Mouse (Mus musculus) CH12.LX (cell line): ENCODE data around the gene Pbx3. TPM values are rescaled to one million over a fixed set of nuclear protein-coding genes. Genes with fewer than 3 reads are reported as not detected.

Experiments used
- DNase-seq: peaks from one replicate; pipeline ENCODE4 v3.0.0-alpha.2; 2013; ENCODE audit errors: extremely low read depth
- H3K27ac ChIP-seq: 2 replicates; pipeline ENCODE4 v1.5.1; 2012; ENCODE audit warnings: low read depth, mild to moderate bottlenecking, control low read depth, moderate library complexity; ENCODE audit not compliant: insufficient read depth
- H3K27me3 ChIP-seq: replicated peaks from 2 replicates; pipeline ENCODE3; 2012; ENCODE audit warnings: inconsistent platforms
- H3K36me3 ChIP-seq, 2 experiments: replicated peaks in 1 of 2; 2 replicates each; pipeline versions ENCODE3 to v1.6.1; 2012; ENCODE audit warnings: inconsistent platforms in 1 of 2, low read length in 1 of 2, mild to moderate bottlenecking in 1 of 2, mixed read lengths in 1 of 2, moderate library complexity in 1 of 2; ENCODE audit not compliant: control insufficient read depth in 1 of 2, insufficient read depth in 1 of 2
- H3K4me1 ChIP-seq, 2 experiments: 2 replicates each; pipeline ENCODE4 v1.6.1; 2012; ENCODE audit warnings: inconsistent platforms in 1 of 2, moderate library complexity in 1 of 2; ENCODE audit not compliant: insufficient read depth in 2 of 2, control insufficient read depth in 1 of 2
- H3K4me2 ChIP-seq: 2 replicates; pipeline ENCODE4 v1.6.1; 2012; ENCODE audit warnings: low read depth, mild to moderate bottlenecking, control low read depth; ENCODE audit not compliant: poor library complexity, insufficient read depth, severe bottlenecking
- H3K4me3 ChIP-seq, 3 experiments: fragments of 150-350 bp in 1 of 3; sonication (generic) in 1 of 3; replicated peaks in 1 of 3; 2 replicates each; pipeline versions ENCODE3 to v1.5.1; 2011 to 2012; ENCODE audit warnings: low read depth in 2 of 3, low read length in 2 of 3, mild to moderate bottlenecking in 2 of 3, moderate library complexity in 2 of 3, control low read depth in 1 of 3, improper control_type of control experiment in 1 of 3, inconsistent platforms in 1 of 3, mixed read lengths in 1 of 3; ENCODE audit not compliant: poor library complexity in 1 of 3
- H3K79me2 ChIP-seq: replicated peaks from 2 replicates; pipeline ENCODE4 v1.6.1; 2012; ENCODE audit warnings: mild to moderate bottlenecking, moderate library complexity; ENCODE audit not compliant: control insufficient read depth, poor library complexity, insufficient read depth, severe bottlenecking; ENCODE audit errors: extremely low read depth
- H3K9ac ChIP-seq: 2 replicates; pipeline ENCODE4 v1.6.1; 2012; ENCODE audit warnings: low read depth, mild to moderate bottlenecking, control low read depth, moderate library complexity; ENCODE audit not compliant: insufficient read depth
- H3K9me3 ChIP-seq: replicated peaks from 2 replicates; pipeline ENCODE3; 2012; ENCODE audit warnings: low read length, inconsistent platforms, mixed read lengths
- CHD1 ChIP-seq: IDR thresholded peaks from 2 replicates; pipeline ENCODE4 v1.6.1; 2012; ENCODE audit warnings: low read depth, low read length, improper control_type of control experiment, inconsistent platforms
- E2F4 ChIP-seq: IDR thresholded peaks from 2 replicates; pipeline ENCODE4 v1.6.1; 2011; ENCODE audit warnings: low read depth, low read length, improper control_type of control experiment; ENCODE audit not compliant: insufficient replicate concordance
- EP300 ChIP-seq: IDR thresholded peaks from 2 replicates; pipeline ENCODE4 v1.6.1; 2011; ENCODE audit warnings: low read length, improper control_type of control experiment
- IRF4 ChIP-seq: IDR thresholded peaks from 2 replicates; pipeline ENCODE4 v1.6.1; 2014; ENCODE audit warnings: low read depth, mild to moderate bottlenecking, inconsistent platforms, low read length, improper control_type of control experiment
- MEF2A ChIP-seq: IDR thresholded peaks from 2 replicates; pipeline ENCODE4 v1.6.1; 2014; ENCODE audit warnings: low read depth, mild to moderate bottlenecking, inconsistent platforms, low read length, improper control_type of control experiment, borderline replicate concordance
- MYC ChIP-seq: IDR thresholded peaks from 2 replicates; pipeline ENCODE4 v1.6.1; 2011; ENCODE audit warnings: low read depth, mild to moderate bottlenecking, improper control_type of control experiment, low read length
- RAD21 ChIP-seq: IDR thresholded peaks from 2 replicates; pipeline ENCODE4 v1.6.1; 2011; ENCODE audit warnings: low read depth, mild to moderate bottlenecking, low read length, improper control_type of control experiment, moderate library complexity
- RCOR1 ChIP-seq: conservative IDR thresholded peaks from 2 replicates; pipeline ENCODE4 v1.6.1; 2012; ENCODE audit warnings: low read depth, mild to moderate bottlenecking, inconsistent platforms, low read length, improper control_type of control experiment
- SIN3A ChIP-seq: IDR thresholded peaks from 2 replicates; pipeline ENCODE4 v1.6.1; 2012; ENCODE audit warnings: low read length, improper control_type of control experiment, inconsistent platforms
- SMC3 ChIP-seq: IDR thresholded peaks from 2 replicates; pipeline ENCODE4 v1.6.1; 2011; ENCODE audit warnings: low read depth, low read length, improper control_type of control experiment
- USF1 ChIP-seq: IDR thresholded peaks from 2 replicates; pipeline ENCODE4 v1.6.1; 2014; ENCODE audit warnings: low read depth, mild to moderate bottlenecking, inconsistent platforms, low read length, improper control_type of control experiment
- ZC3H11A ChIP-seq: IDR thresholded peaks from 2 replicates; pipeline ENCODE4 v1.6.1; 2012; ENCODE audit warnings: low read depth, mild to moderate bottlenecking, inconsistent platforms, low read length, improper control_type of control experiment
- dilution Hi-C: fragments of 300-500 bp; cut with MboI; formaldehyde crosslinking; loops from 2 replicates; pipeline ENCODE4 v1.14.3; 2020; ENCODE audit warnings: low sequenced_read_pairs; ENCODE audit not compliant: extremely low pct_unique_long_range_greater_than_20kb, extremely low pct_ligation_motif_present
- in situ Hi-C: fragments of 300-500 bp; cut with MboI; formaldehyde crosslinking; loops from 3 replicates; pipeline ENCODE4 v1.14.3; 2019; ENCODE audit warnings: low sequenced_read_pairs, low pct_ligation_motif_present, low pct_unique_long_range_greater_than_20kb, mixed read lengths
- polyA plus RNA-seq: library from polyadenylated mRNA; unstranded; fragments of >175 nt; gene quantifications from 2 replicates; pipeline ENCODE4 v1.2.1, GENCODE M21; 2012; ENCODE audit warnings: low read depth; ENCODE audit not compliant: insufficient read length
- total RNA-seq, 2 experiments: library from RNA; depleted of rRNA; stranded (reverse); fragments of 300-350 nt in 1 of 2; fragments of >200 nt in 1 of 2; gene quantifications; 2 replicates each; pipeline ENCODE4 v1.2.3; 2012 to 2014

The Pbx3 gene
- total and polyA plus RNA-seq, 3 experiments, result 3.8 to 8.1 (median 5.9) TPM

DNA sequence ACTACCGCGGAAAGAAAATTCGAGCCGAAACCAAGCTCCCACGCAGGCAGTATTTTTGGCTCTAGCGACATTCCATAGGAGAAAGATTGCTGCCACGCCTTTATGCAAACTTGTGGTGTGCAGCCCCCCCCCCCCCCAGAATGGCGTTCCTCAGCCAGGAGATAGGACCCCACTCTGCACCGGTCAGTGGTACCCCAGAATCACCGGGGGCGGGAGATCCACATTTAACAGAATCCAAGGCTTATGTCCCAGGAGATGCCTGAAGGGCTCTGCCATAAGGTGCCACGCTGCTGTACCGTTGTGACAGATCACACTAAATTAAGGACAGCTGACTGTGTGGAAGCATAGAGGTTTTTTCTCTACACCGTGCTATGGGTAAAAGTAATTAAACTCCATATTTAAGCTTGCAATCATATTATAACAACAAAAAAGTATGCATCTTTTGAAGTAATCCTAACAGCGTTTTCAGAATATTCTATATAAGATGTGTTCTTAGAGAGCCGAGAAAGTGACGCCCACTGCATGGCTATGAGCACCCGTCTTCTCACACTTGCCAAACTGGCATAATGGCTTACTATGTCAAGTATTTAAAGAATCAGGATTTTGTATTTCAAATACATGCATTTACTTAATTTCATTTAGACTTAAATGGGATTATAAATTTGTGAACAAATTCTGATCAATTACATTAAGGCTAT, 122.8 kb downstream of the Pbx3 start:
- Histone ChIP-seq H3K79me2 (no peaks in the 10 kb centered on the region), H3K4me1 (no peaks in the 10 kb centered on the region), H3K27ac (no peak overlapping the region), H3K4me3 (peak overlapping the region in 1 of 3 experiments; percentile 36), H3K27me3 (no peaks in the 10 kb centered on the region), H3K9me3 (no peaks in the 10 kb centered on the region)
- DNase-seq, result no peak
- in situ Hi-C loops, result no loop called here
- TF ChIP-seq MYC (no peak), ZC3H11A (no peak), USF1 (no peak), CHD1 (no peak), IRF4 (no peak), SIN3A (no peak), MEF2A (no peak), RAD21 (no peak), RCOR1 (no peak)
- TF ChIP-seq, all 38 proteins: peak for 0
- H3K9ac ChIP-seq, result no peak overlapping the region
- H3K36me3 ChIP-seq, result no peaks in the 10 kb centered on the region
- dilution Hi-C loops, result no loop called here
- peak overlapping the region; percentile 98 for H3K4me2 ChIP-seq

DNA sequence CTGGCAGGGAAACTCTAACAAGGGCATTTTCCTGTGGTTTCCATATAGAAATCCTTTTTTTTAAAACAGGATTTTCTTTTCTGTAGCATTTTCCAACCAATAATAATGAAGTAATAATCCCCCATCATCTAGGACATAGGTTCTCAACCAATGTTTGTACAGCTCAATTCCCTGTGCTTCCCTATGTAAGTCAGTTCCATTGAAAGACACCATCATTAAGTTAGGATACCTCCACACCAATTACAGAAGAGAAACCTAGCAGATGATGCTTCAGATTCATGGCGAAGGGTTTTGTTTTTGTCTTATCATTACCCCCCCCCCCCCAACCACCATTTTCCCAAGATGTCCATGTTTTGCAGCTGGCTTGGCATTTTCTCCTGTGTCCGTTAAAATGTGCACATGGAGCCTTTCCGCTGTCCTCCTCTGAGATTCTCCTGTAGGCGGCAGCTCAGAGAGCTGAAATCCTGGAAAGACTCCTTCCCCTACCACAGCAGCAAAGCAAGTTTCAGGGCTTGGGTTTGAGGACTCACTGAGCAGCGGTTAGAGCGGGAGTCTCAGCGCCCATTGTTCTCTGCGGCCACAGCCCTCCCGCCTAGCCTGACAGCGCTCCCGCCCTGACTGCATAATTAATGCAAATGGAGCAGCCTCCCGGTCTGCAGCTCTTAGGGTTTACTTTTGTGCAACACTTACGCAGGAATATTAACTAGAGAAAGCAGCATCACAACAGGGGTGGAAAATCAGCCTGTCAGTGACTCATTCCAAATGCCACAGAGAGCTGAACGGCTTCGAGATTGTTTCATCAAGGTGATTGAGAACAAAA, 123.6 kb downstream of the Pbx3 start:
- Histone ChIP-seq H3K9ac (no peak overlapping the region), H3K4me3 (peak overlapping the region in 2 of 3 experiments; percentile 21), H3K36me3 (no peaks in the 10 kb centered on the region), H3K9me3 (no peaks in the 10 kb centered on the region), H3K27me3 (no peaks in the 10 kb centered on the region), H3K27ac (no peak overlapping the region), H3K4me1 (no peaks in the 10 kb centered on the region), H3K79me2 (no peaks in the 10 kb centered on the region), H3K4me2 (peak overlapping the region; percentile 98)
- DNase-seq, result peak; percentile 23
- in situ Hi-C loops (no loop called here), dilution Hi-C loops (no loop called here)
- TF ChIP-seq E2F4 (0 out of 2 replicates have a peak, but pooled peaks have one; percentile 25), EP300 (peak; percentile 40; the same call in 1 of the 2 replicates), SMC3 (no peak)
